ENCODE assay signal across 23 mouse cellular contexts in genomic region chr4:41633001-41633400, GRCm38 (mm10). TPM values are rescaled to one million over a fixed set of nuclear protein-coding genes. Genes with fewer than 3 reads are reported as not detected.
A peak's percentile ranks its signal among the peaks of the same experiment; 100 is the strongest.
DNase-seq lines count a peak whose midpoint lies in the region; ATAC-seq and TF ChIP-seq lines count a peak whose summit lies in the region.
"Had no signal": no experiment of that assay in that cellular context is flagged by ENCODE, and none has a peak within 500 bp of the region (broad histone marks: within the 10 kb centered on the region; RNA-seq: fewer than 3 reads in every experiment).

No protein-coding gene starts in this region.

- no peaks in the 10 kb centered on the region for H3K36me3 ChIP-seq in lung, postnatal 0 days (ENCODE audit: insufficient read depth, low read length)
- H3K36me3 ChIP-seq: embryonic facial prominence, embryonic 13.5 days; embryonic facial prominence, embryonic 15.5 days had no signal

- no peak overlapping the region for H3K4me3 ChIP-seq in lung, postnatal 0 days (ENCODE audit: low read depth, low read length)
- H3K4me3 ChIP-seq in lung, adult 2 months (replicated peaks; ENCODE audit: extremely low read depth, low read depth, low read length), result no peak overlapping the region
- H3K4me3 ChIP-seq: embryonic facial prominence, embryonic 13.5 days; embryonic facial prominence, embryonic 15.5 days; erythroblast, embryonic 14.5 days; forebrain, embryonic 10.5 days; forebrain, embryonic 12.5 days had no signal

- TF ChIP-seq CTCF in lung, postnatal 0 days (IDR thresholded peaks at IDR 0.05), result no peak
- no peak for TF ChIP-seq CTCF in lung, adult 2 months (IDR thresholded peaks at IDR 0.05; ENCODE audit: insufficient read depth, low read length)

- H3K4me1 ChIP-seq in lung, postnatal 0 days (ENCODE audit: insufficient read depth, low read depth, low read length), result peaks cover 17% of the 10 kb centered on the region; the same call in 1 of the 2 replicates
- peaks cover 6% of the 10 kb centered on the region for H3K4me1 ChIP-seq in lung, adult 2 months (ENCODE audit: control insufficient read depth, insufficient read depth, low read length)

- H3K27me3 ChIP-seq in lung, postnatal 0 days (replicated peaks; ENCODE audit: insufficient read depth, low read length), result no peaks in the 10 kb centered on the region

- no peak overlapping the region for H3K4me2 ChIP-seq in lung, postnatal 0 days (replicated peaks; ENCODE audit: low read depth, low read length)
- H3K4me2 ChIP-seq: embryonic facial prominence, embryonic 13.5 days; embryonic facial prominence, embryonic 15.5 days; forebrain, embryonic 12.5 days had no signal

- WGBS in lung, postnatal 0 days, result 50% methylated on average over 9 of the region's 9 CpGs
- WGBS in lung, adult 2 months, result 48% methylated on average over 9 of the region's 9 CpGs

- peak; percentile 88 for DNase-seq in heart, adult 11 months
- no peak for DNase-seq in heart, adult 18-20 months
- peak; percentile 80 for DNase-seq in lung, postnatal 0 days (ENCODE audit: low spot score)
- DNase-seq in lung, adult 2 months, result no peak
- peak; percentile 62 for DNase-seq in lung, postnatal 25 days (ENCODE audit: low spot score)
- DNase-seq in lung, postnatal 4 days, result peak; percentile 33
- DNase-seq in embryo, embryonic 9.5 days (ENCODE audit: extremely low spot score), result no peak
- no peak for DNase-seq in urinary bladder, postnatal 10 days (ENCODE audit: low spot score)
- DNase-seq: adrenal gland, adult 2 months; adrenal gland, postnatal 10 days; adrenal gland, postnatal 25 days; cerebellum, adult 11-12 months; cerebellum, adult 2 months; cerebellum, adult 9-10 months; cerebellum, postnatal 10 days; cerebellum, postnatal 25 days had no signal

- TF ChIP-seq POLR2A in lung, adult 2 months (IDR thresholded peaks at IDR 0.05; ENCODE audit: borderline replicate concordance, extremely low read depth, low read depth, low read length), result no peak

- H3K27ac ChIP-seq in lung, postnatal 0 days (ENCODE audit: low read length), result no peak overlapping the region
- H3K27ac ChIP-seq: embryonic facial prominence, embryonic 13.5 days; embryonic facial prominence, embryonic 15.5 days; forebrain, embryonic 12.5 days had no signal

- H3K9ac ChIP-seq in lung, postnatal 0 days (replicated peaks; ENCODE audit: low read depth), result no peak overlapping the region
- H3K9ac ChIP-seq: embryonic facial prominence, embryonic 13.5 days; embryonic facial prominence, embryonic 15.5 days; forebrain, embryonic 12.5 days had no signal

- peak; percentile 78 for TF ChIP-seq EP300 in lung, postnatal 0 days (IDR thresholded peaks at IDR 0.05)

- H3K9me3 ChIP-seq in lung, postnatal 0 days (ENCODE audit: low read length), result no peaks in the 10 kb centered on the region
- H3K9me3 ChIP-seq: embryonic facial prominence, embryonic 13.5 days; embryonic facial prominence, embryonic 15.5 days; forebrain, embryonic 10.5 days; forebrain, embryonic 12.5 days had no signal

- peak; percentile 60 for ATAC-seq in lung, postnatal 0 days
- ATAC-seq: forebrain, embryonic 14.5 days; forebrain, embryonic 16.5 days had no signal

RNA-seq across cellular contexts. Expression of gene Enho, which starts 7.1 kb away (rescaled TPM):
- 10 to 100 TPM in 1 of 2 experiments, 1 to 10 TPM in 1; 9.7 to 11.0 TPM for total RNA-seq in heart, adult 18-20 months (2021)
- 18.9 and 25.0 TPM in 2 replicates for polyA plus RNA-seq in lung, postnatal 0 days (2015; fragmentation: Nextera tagmentation; extraction: Ambion mirVana)
- polyA plus RNA-seq in lung, adult 2 months (2012; rRNA removed), result 36.4 and 48.9 TPM in 2 replicates

Comparison
In these comparisons a context has a peak if more than half of its experiments do, and no peak if none do; other contexts are left out.
1. DNase-seq: peak in heart, adult 11 months (single experiment), lung, postnatal 0 days (single experiment), lung, postnatal 25 days (single experiment) and lung, postnatal 4 days (2 of 2); none in heart, adult 18-20 months (0 of 2), lung, adult 2 months (single experiment), embryo, embryonic 9.5 days (single experiment) and urinary bladder, postnatal 10 days (single experiment).